Mouse (Mus musculus) cerebellum, adult 2 months (tissue): Measurements from ENCODE around the gene Catip. TPM values are rescaled to one million over a fixed set of nuclear protein-coding genes. Genes with fewer than 3 reads are reported as not detected.
"Not testable (repeated sequence)": the region's sequence is repeated elsewhere in the genome, so short reads cannot be mapped to it uniquely, and the experiment has no call there.

Experiments used
- DNase-seq, 2 experiments: peaks; one replicate each; pipeline ENCODE4 v3.0.0; 2021
- H3K27ac ChIP-seq: fragments of 200-500 bp; 2 replicates; pipeline ENCODE4 v1.5.1; 2012; ENCODE audit warnings: low read length, control low read depth, inconsistent platforms; ENCODE audit not compliant: insufficient read depth
- H3K27me3 ChIP-seq: fragments of 200-500 bp; 2 replicates; pipeline ENCODE4 v1.6.1; 2012; ENCODE audit warnings: inconsistent platforms, mild to moderate bottlenecking, low read length, moderate library complexity; ENCODE audit not compliant: control insufficient read depth, insufficient read depth
- H3K4me1 ChIP-seq: fragments of 200-500 bp; 2 replicates; pipeline ENCODE4 v1.6.1; 2011; ENCODE audit warnings: low read length; ENCODE audit not compliant: control insufficient read depth, insufficient read depth
- H3K4me3 ChIP-seq: fragments of 200-500 bp; replicated peaks from 2 replicates; pipeline ENCODE3; 2011; ENCODE audit warnings: mild to moderate bottlenecking, low read depth, low read length, control low read depth; ENCODE audit not compliant: insufficient read depth
- CTCF ChIP-seq: fragments of 200-500 bp; IDR thresholded peaks from 2 replicates; pipeline ENCODE4 v1.5.1; 2011; ENCODE audit warnings: low read depth, mild to moderate bottlenecking, control low read depth, low read length, moderate library complexity, borderline replicate concordance; ENCODE audit not compliant: insufficient read depth
- POLR2A ChIP-seq: fragments of 200-500 bp; IDR thresholded peaks from 2 replicates; pipeline ENCODE4 v1.6.1; 2011; ENCODE audit warnings: low read length, control low read depth, borderline replicate concordance; ENCODE audit not compliant: insufficient read depth
- WGBS: fragments of 180-500 bp; shearing (Covaris S2); methylation state at CpG from one replicate; pipeline ENCODE4 v1.1.7; 2018; 5-methylcytosine and 5-hydroxymethylcytosine counted together
- polyA plus RNA-seq: library from polyadenylated mRNA; depleted of rRNA; stranded (reverse); fragments of >200 nt; gene quantifications from 2 replicates; pipeline ENCODE4 v1.2.3, GENCODE M21; 2012

The Catip gene
- polyA plus RNA-seq, 1 experiment: 2.1 TPM

- Histone ChIP-seq H3K27ac (no peak overlapping the region), H3K27me3 (no peaks in the 10 kb centered on the region), H3K4me1 (peaks cover 36% of the 10 kb centered on the region), H3K4me3 (no peak overlapping the region)
- no peak for DNase-seq
- 88% methylated on average over 4 of the region's 4 CpGs for WGBS
- TF ChIP-seq POLR2A: no peak
Observed at GRCm38 (mm10) chr1:74338626-74339025, 23.3 kb upstream of the Catip start.

GRCm38 (mm10) chr1:74339917-74340316 lies 22.0 kb upstream of the Catip start:
- H3K4me1 ChIP-seq: peaks cover 36% of the 10 kb centered on the region
- H3K27me3 ChIP-seq: no peaks in the 10 kb centered on the region
- 90% methylated on average over 9 of the region's 9 CpGs for WGBS
- no peak for DNase-seq
- no peak for TF ChIP-seq CTCF
- no peak for TF ChIP-seq POLR2A
- no peak overlapping the region for H3K27ac ChIP-seq
- H3K4me3 ChIP-seq: no peak overlapping the region

- TF ChIP-seq CTCF: no peak
- TF ChIP-seq POLR2A: no peak
- Histone ChIP-seq H3K4me1 (peaks cover 34% of the 10 kb centered on the region), H3K27me3 (no peaks in the 10 kb centered on the region), H3K4me3 (no peak overlapping the region), H3K27ac (no peak overlapping the region)
- 15% methylated on average over 6 of the region's 6 CpGs for WGBS
- peak; percentile 51 to 52 for DNase-seq
Observed at GRCm38 (mm10) chr1:74340361-74340764, 21.5 kb upstream of the Catip start.

- not testable (repeated sequence) for H3K27ac ChIP-seq, H3K27me3 ChIP-seq, DNase-seq, H3K4me3 ChIP-seq
- WGBS: 95% methylated on average over 4 of the region's 4 CpGs
- peaks cover 30% of the 10 kb centered on the region for H3K4me1 ChIP-seq
Observed at GRCm38 (mm10) chr1:74340992-74341391, 20.9 kb upstream of the Catip start.

GRCm38 (mm10) chr1:74341898-74342297 lies 20.0 kb upstream of the Catip start:
- DNase-seq: no peak
- 89% methylated on average over 7 of the region's 7 CpGs for WGBS
- H3K27ac ChIP-seq: no peak overlapping the region
- H3K27me3 ChIP-seq: no peaks in the 10 kb centered on the region
- H3K4me3 ChIP-seq: no peak overlapping the region
- TF ChIP-seq CTCF (no peak), POLR2A (no peak)
- peaks cover 28% of the 10 kb centered on the region for H3K4me1 ChIP-seq

- WGBS: 97% methylated on average over 1 of the region's 1 CpGs
Observed at GRCm38 (mm10) chr1:74342308-74342707, 19.6 kb upstream of the Catip start.

GRCm38 (mm10) chr1:74343161-74343560 lies 18.7 kb upstream of the Catip start:
- Histone ChIP-seq H3K4me3 (no peak overlapping the region), H3K27me3 (no peaks in the 10 kb centered on the region), H3K4me1 (peaks cover 20% of the 10 kb centered on the region), H3K27ac (no peak overlapping the region; the same call in 1 of the 2 replicates)
- no peak for TF ChIP-seq POLR2A
- no peak for TF ChIP-seq CTCF
- 16% methylated on average over 5 of the region's 5 CpGs for WGBS
- DNase-seq: no peak

More at GRCm38 (mm10) chr1:74342308-74342707, 19.6 kb upstream of the Catip start:
- no peaks in the 10 kb centered on the region for H3K27me3 ChIP-seq
- no peak overlapping the region for H3K4me3 ChIP-seq
- H3K27ac ChIP-seq: no peak overlapping the region
- DNase-seq: no peak
- H3K4me1 ChIP-seq: peaks cover 24% of the 10 kb centered on the region
- TF ChIP-seq CTCF (no peak), POLR2A (no peak)

GRCm38 (mm10) chr1:74344163-74344916 lies 17.6 kb upstream of the Catip start:
- H3K27me3 ChIP-seq: no peaks in the 10 kb centered on the region
- 88% methylated on average over 11 of the region's 11 CpGs for WGBS
- H3K27ac ChIP-seq: no peak overlapping the region
- no peak for DNase-seq
- TF ChIP-seq CTCF: no peak
- TF ChIP-seq POLR2A: no peak
- no peak overlapping the region for H3K4me3 ChIP-seq
- H3K4me1 ChIP-seq: peaks cover 20% of the 10 kb centered on the region
